Mouse (Mus musculus): Measurements from ENCODE around the gene Otulin.

DNA sequence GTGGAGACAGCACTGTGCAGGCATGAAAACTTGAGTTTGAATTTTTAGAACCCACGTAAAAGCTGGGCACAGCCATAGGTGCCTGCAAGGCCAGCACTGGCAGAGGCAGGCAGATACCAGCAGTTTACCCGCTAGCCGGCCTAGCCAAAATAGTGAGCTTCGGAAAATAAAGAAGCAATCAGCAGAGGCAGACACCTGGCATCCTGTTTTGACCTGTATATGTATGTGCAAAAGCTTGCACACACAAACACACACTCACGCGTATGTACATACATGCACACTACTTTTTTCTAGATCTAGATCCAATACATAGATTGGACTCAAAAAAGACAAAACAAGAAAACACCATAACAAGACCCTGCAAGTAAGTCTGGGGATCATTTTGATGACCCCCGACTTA is 38.1 kb upstream of the Otulin start:
- TF ChIP-seq RCOR1 (IDR thresholded peaks at IDR 0.05; ENCODE audit: low read depth, low read length), result no peak
- TF ChIP-seq TCF12 (IDR thresholded peaks at IDR 0.05; ENCODE audit: low read depth, low read length), result no peak
- no peak for TF ChIP-seq ELF1 (IDR thresholded peaks at IDR 0.05; ENCODE audit: low read depth, low read length)

Data from MEL (cell line).